Mouse (Mus musculus): ENCODE data around the gene Rps27rt. TPM values are rescaled to one million over a fixed set of nuclear protein-coding genes. Genes with fewer than 3 reads are reported as not detected.
"Not testable (repeated sequence)": the region's sequence is repeated elsewhere in the genome, so short reads cannot be mapped to it uniquely, and the experiment has no call there.

Gene Rps27rt
- total RNA-seq, 2 experiments from 2014 or later = 41.4 to 81.7 TPM

- ATAC-seq (replicated peaks; ENCODE audit: low FRiP score, poor library complexity, severe bottlenecking) = no peak
These were observed 5.5 kb upstream of the Rps27rt start for GRCm38 (mm10) chr9:114988029-114988428.

GRCm38 (mm10) chr9:114986361-114986760 is 3.8 kb upstream of the Rps27rt start:
- no peak for ATAC-seq (replicated peaks; ENCODE audit: low FRiP score, poor library complexity, severe bottlenecking)

GRCm38 (mm10) chr9:114985741-114986140 is 3.2 kb upstream of the Rps27rt start:
- ATAC-seq (replicated peaks; ENCODE audit: low FRiP score, poor library complexity, severe bottlenecking) = no peak

GRCm38 (mm10) chr9:114979969-114980368 is 2.6 kb downstream of the Rps27rt start:
- no peak for ATAC-seq (replicated peaks; ENCODE audit: low FRiP score, poor library complexity, severe bottlenecking)

- ATAC-seq (replicated peaks; ENCODE audit: low FRiP score, poor library complexity, severe bottlenecking) = no peak
These were observed 4.0 kb downstream of the Rps27rt start, which contains the start of gene Osbpl10 for GRCm38 (mm10) chr9:114978281-114979111. Gene Osbpl10, plus strand, starts transcription at chr9:114978569.

- no peak for ATAC-seq (replicated peaks; ENCODE audit: low FRiP score, poor library complexity, severe bottlenecking)
These were observed 4.9 kb downstream of the Rps27rt start for GRCm38 (mm10) chr9:114977461-114978280.

GRCm38 (mm10) chr9:114966286-114966685 is 16.3 kb downstream of the Rps27rt start:
- not testable (repeated sequence) for ATAC-seq (replicated peaks; ENCODE audit: low FRiP score, poor library complexity, severe bottlenecking)

GRCm38 (mm10) chr9:114964093-114964492 is 18.4 kb downstream of the Rps27rt start:
- no peak for ATAC-seq (replicated peaks; ENCODE audit: low FRiP score, poor library complexity, severe bottlenecking)

GRCm38 (mm10) chr9:114960844-114961243 is 21.7 kb downstream of the Rps27rt start:
- no peak for ATAC-seq (replicated peaks; ENCODE audit: low FRiP score, poor library complexity, severe bottlenecking)

GRCm38 (mm10) chr9:114960043-114960789 is 22.3 kb downstream of the Rps27rt start:
- ATAC-seq (replicated peaks; ENCODE audit: low FRiP score, poor library complexity, severe bottlenecking) = no peak

GRCm38 (mm10) chr9:114956945-114957344 is 25.6 kb downstream of the Rps27rt start:
- ATAC-seq (replicated peaks; ENCODE audit: low FRiP score, poor library complexity, severe bottlenecking) = no peak

- no peak for ATAC-seq (replicated peaks; ENCODE audit: low FRiP score, poor library complexity, severe bottlenecking)
These were observed 27.2 kb downstream of the Rps27rt start for GRCm38 (mm10) chr9:114955340-114955739.

GRCm38 (mm10) chr9:114952866-114953265 is 29.7 kb downstream of the Rps27rt start:
- no peak for ATAC-seq (replicated peaks; ENCODE audit: low FRiP score, poor library complexity, severe bottlenecking)

- ATAC-seq (replicated peaks; ENCODE audit: low FRiP score, poor library complexity, severe bottlenecking) = no peak
These were observed 34.1 kb downstream of the Rps27rt start for GRCm38 (mm10) chr9:114948395-114948794.

- no peak for ATAC-seq (replicated peaks; ENCODE audit: low FRiP score, poor library complexity, severe bottlenecking)
These were observed 37.0 kb downstream of the Rps27rt start for GRCm38 (mm10) chr9:114945576-114945975.

- no peak for ATAC-seq (replicated peaks; ENCODE audit: low FRiP score, poor library complexity, severe bottlenecking)
These were observed 37.9 kb downstream of the Rps27rt start for GRCm38 (mm10) chr9:114944642-114945041.

- no peak for ATAC-seq (replicated peaks; ENCODE audit: low FRiP score, poor library complexity, severe bottlenecking)
These were observed 45.9 kb downstream of the Rps27rt start for GRCm38 (mm10) chr9:114936687-114937086.

- no peak for ATAC-seq (replicated peaks; ENCODE audit: low FRiP score, poor library complexity, severe bottlenecking)
These were observed 47.2 kb downstream of the Rps27rt start for GRCm38 (mm10) chr9:114935321-114935720.

GRCm38 (mm10) chr9:114934231-114934630 is 48.3 kb downstream of the Rps27rt start:
- ATAC-seq (replicated peaks; ENCODE audit: low FRiP score, poor library complexity, severe bottlenecking) = no peak

GRCm38 (mm10) chr9:114933723-114934171 is 48.8 kb downstream of the Rps27rt start, which contains the start of gene Gpd1l:
Gene Gpd1l, minus strand, starts transcription at chr9:114933987.
- ATAC-seq (replicated peaks; ENCODE audit: low FRiP score, poor library complexity, severe bottlenecking) = peak; percentile 83

Measured in erythroid progenitor cell, adult 5-6 weeks (primary cell).